Mouse (Mus musculus): ENCODE results near the gene Git1.

GRCm38 (mm10) chr11:77490451-77490850 is 2.9 kb upstream of the Git1 start:
- TF ChIP-seq GATA1 (IDR thresholded peaks at IDR 0.05; ENCODE audit: low read length) (no peak), TAL1 (IDR thresholded peaks at IDR 0.05; ENCODE audit: low read length) (no peak)

Measured in erythroblast, embryonic 14.5 days (primary cell).